Mouse (Mus musculus) thymus, postnatal 36 days (tissue): ENCODE measurements around the gene Hoxc13.
A peak's percentile ranks its signal among the peaks of the same experiment; 100 is the strongest.

Source experiments
- DNase-seq, 2 experiments: peaks; one replicate each; pipeline ENCODE4 v3.0.0; 2022; ENCODE audit warnings: mixed read lengths in 2 of 2

The Hoxc13 gene

GRCm38 (mm10) chr15:102921053-102922011 lies at the start of gene Hoxc13:
Gene Hoxc13 (plus strand): TSS chr15:102921103.
- DNase-seq, result no peak

- no peak for DNase-seq
These were observed 35.1 kb upstream of the Hoxc13 start for GRCm38 (mm10) chr15:102885803-102886202.

GRCm38 (mm10) chr15:102895115-102895514 lies 25.8 kb upstream of the Hoxc13 start:
- no peak for DNase-seq

- no peak for DNase-seq
These were observed 16.0 kb upstream of the Hoxc13 start for GRCm38 (mm10) chr15:102904946-102905345.

GRCm38 (mm10) chr15:102909536-102909935 lies 11.4 kb upstream of the Hoxc13 start:
- no peak for DNase-seq

- no peak for DNase-seq
These were observed 10.9 kb upstream of the Hoxc13 start for GRCm38 (mm10) chr15:102910038-102910437.

- DNase-seq, result no peak
These were observed 10.3 kb upstream of the Hoxc13 start for GRCm38 (mm10) chr15:102910496-102911095.

GRCm38 (mm10) chr15:102913038-102913585 lies 7.8 kb upstream of the Hoxc13 start:
- DNase-seq, result no peak

GRCm38 (mm10) chr15:102917972-102918572 lies 2.8 kb upstream of the Hoxc13 start:
- DNase-seq, result no peak

- no peak for DNase-seq
These were observed 2.2 kb upstream of the Hoxc13 start for GRCm38 (mm10) chr15:102918611-102919265.

GRCm38 (mm10) chr15:102919336-102920180 lies 1.3 kb upstream of the Hoxc13 start:
- DNase-seq, result no peak

- peak in 1 of 2 experiments; percentile 14 for DNase-seq
These were observed 284 bp upstream of the Hoxc13 start for GRCm38 (mm10) chr15:102920619-102921018.

GRCm38 (mm10) chr15:102922012-102922362 lies 1.1 kb downstream of the Hoxc13 start:
- DNase-seq, result no peak

- no peak for DNase-seq
These were observed 2.0 kb downstream of the Hoxc13 start for GRCm38 (mm10) chr15:102922636-102923500.

- no peak for DNase-seq
These were observed 6.2 kb downstream of the Hoxc13 start for GRCm38 (mm10) chr15:102927032-102927645.

GRCm38 (mm10) chr15:102931706-102932358 lies 10.9 kb downstream of the Hoxc13 start:
- DNase-seq, result no peak

- no peak for DNase-seq
These were observed 13.5 kb downstream of the Hoxc13 start for GRCm38 (mm10) chr15:102934438-102934837.

GRCm38 (mm10) chr15:102934897-102935296 lies 14.0 kb downstream of the Hoxc13 start:
- no peak for DNase-seq

- no peak for DNase-seq
These were observed 15.5 kb downstream of the Hoxc13 start, which contains the start of gene Hoxc12 for GRCm38 (mm10) chr15:102936279-102936972. Gene Hoxc12 (plus strand): TSS chr15:102936757.
